Mouse (Mus musculus): Measurements from ENCODE around the gene Cd164l2. TPM values are rescaled to one million over a fixed set of nuclear protein-coding genes. Genes with fewer than 3 reads are reported as not detected.
A peak's percentile ranks its signal among the peaks of the same experiment; 100 is the strongest.

The Cd164l2 gene
- polyA plus RNA-seq, 1 experiment = 10.9 TPM

GRCm38 (mm10) chr4:133250609-133251008 is 38.7 kb downstream of the Cd164l2 start:
- 1% methylated on average over 22 of the region's 22 CpGs for WGBS
- no peaks in the 10 kb centered on the region for H3K27me3 ChIP-seq (ENCODE audit: control insufficient read depth, insufficient read depth, low read length)
- peak; percentile 86 for TF ChIP-seq CTCF (IDR thresholded peaks at IDR 0.05; ENCODE audit: borderline replicate concordance, insufficient read depth, low read depth, low read length)
- TF ChIP-seq POLR2A (IDR thresholded peaks at IDR 0.05; ENCODE audit: borderline replicate concordance, insufficient read depth, low read length) = no peak

GRCm38 (mm10) chr4:133251214-133251613 is 39.3 kb downstream of the Cd164l2 start:
- no peak for TF ChIP-seq POLR2A (IDR thresholded peaks at IDR 0.05; ENCODE audit: borderline replicate concordance, insufficient read depth, low read length)
- no peak for TF ChIP-seq CTCF (IDR thresholded peaks at IDR 0.05; ENCODE audit: borderline replicate concordance, insufficient read depth, low read depth, low read length)
- WGBS = 15% methylated on average over 31 of the region's 31 CpGs
- Histone ChIP-seq H3K4me3 (replicated peaks; ENCODE audit: insufficient read depth, low read depth, low read length) (peak overlapping the region; percentile 36), H3K4me1 (ENCODE audit: control insufficient read depth, insufficient read depth, low read length) (no peaks in the 10 kb centered on the region), H3K27ac (ENCODE audit: insufficient read depth, low read length) (no peak overlapping the region), H3K27me3 (ENCODE audit: control insufficient read depth, insufficient read depth, low read length) (no peaks in the 10 kb centered on the region)
- DNase-seq = peak; percentile 24 to 46

More at GRCm38 (mm10) chr4:133250609-133251008, 38.7 kb downstream of the Cd164l2 start:
- DNase-seq = peak; percentile 86 to 92
- Histone ChIP-seq H3K4me1 (ENCODE audit: control insufficient read depth, insufficient read depth, low read length) (no peaks in the 10 kb centered on the region), H3K27ac (ENCODE audit: insufficient read depth, low read length) (no peak overlapping the region), H3K4me3 (replicated peaks; ENCODE audit: insufficient read depth, low read depth, low read length) (peak overlapping the region; percentile 36)

GRCm38 (mm10) chr4:133252089-133252488 is 40.2 kb downstream of the Cd164l2 start:
- no peaks in the 10 kb centered on the region for H3K27me3 ChIP-seq (ENCODE audit: control insufficient read depth, insufficient read depth, low read length)
- DNase-seq = no peak
- TF ChIP-seq CTCF (IDR thresholded peaks at IDR 0.05; ENCODE audit: borderline replicate concordance, insufficient read depth, low read depth, low read length) (peak; percentile 6; the same call in 1 of the 2 replicates), POLR2A (IDR thresholded peaks at IDR 0.05; ENCODE audit: borderline replicate concordance, insufficient read depth, low read length) (no peak)
- H3K4me3 ChIP-seq (replicated peaks; ENCODE audit: insufficient read depth, low read depth, low read length) = no peak overlapping the region
- no peaks in the 10 kb centered on the region for H3K4me1 ChIP-seq (ENCODE audit: control insufficient read depth, insufficient read depth, low read length)
- H3K27ac ChIP-seq (ENCODE audit: insufficient read depth, low read length) = no peak overlapping the region
- 77% methylated on average over 4 of the region's 4 CpGs for WGBS

GRCm38 (mm10) chr4:133253412-133253811 is 41.5 kb downstream of the Cd164l2 start:
- WGBS = 67% methylated on average over 12 of the region's 12 CpGs

GRCm38 (mm10) chr4:133255392-133255791 is 43.5 kb downstream of the Cd164l2 start:
- no peak for TF ChIP-seq CTCF (IDR thresholded peaks at IDR 0.05; ENCODE audit: borderline replicate concordance, insufficient read depth, low read depth, low read length)
- TF ChIP-seq POLR2A (IDR thresholded peaks at IDR 0.05; ENCODE audit: borderline replicate concordance, insufficient read depth, low read length) = no peak
- WGBS = 67% methylated on average over 6 of the region's 6 CpGs
- Histone ChIP-seq H3K4me3 (replicated peaks; ENCODE audit: insufficient read depth, low read depth, low read length) (no peak overlapping the region), H3K27me3 (ENCODE audit: control insufficient read depth, insufficient read depth, low read length) (no peaks in the 10 kb centered on the region), H3K4me1 (ENCODE audit: control insufficient read depth, insufficient read depth, low read length) (no peaks in the 10 kb centered on the region), H3K27ac (ENCODE audit: insufficient read depth, low read length) (no peak overlapping the region)
- no peak for DNase-seq

More at GRCm38 (mm10) chr4:133253412-133253811, 41.5 kb downstream of the Cd164l2 start:
- H3K27me3 ChIP-seq (ENCODE audit: control insufficient read depth, insufficient read depth, low read length) = no peaks in the 10 kb centered on the region
- no peak for DNase-seq
- no peak overlapping the region for H3K4me3 ChIP-seq (replicated peaks; ENCODE audit: insufficient read depth, low read depth, low read length)
- no peaks in the 10 kb centered on the region for H3K4me1 ChIP-seq (ENCODE audit: control insufficient read depth, insufficient read depth, low read length)
- TF ChIP-seq CTCF (IDR thresholded peaks at IDR 0.05; ENCODE audit: borderline replicate concordance, insufficient read depth, low read depth, low read length) (no peak), POLR2A (IDR thresholded peaks at IDR 0.05; ENCODE audit: borderline replicate concordance, insufficient read depth, low read length) (no peak)
- no peak overlapping the region for H3K27ac ChIP-seq (ENCODE audit: insufficient read depth, low read length)

GRCm38 (mm10) chr4:133256820-133257219 is 44.9 kb downstream of the Cd164l2 start:
- DNase-seq = no peak
- TF ChIP-seq CTCF (IDR thresholded peaks at IDR 0.05; ENCODE audit: borderline replicate concordance, insufficient read depth, low read depth, low read length) (no peak), POLR2A (IDR thresholded peaks at IDR 0.05; ENCODE audit: borderline replicate concordance, insufficient read depth, low read length) (no peak)
- WGBS = 20% methylated on average over 24 of the region's 24 CpGs

GRCm38 (mm10) chr4:133257230-133257629 is 45.3 kb downstream of the Cd164l2 start:
- no peak for TF ChIP-seq CTCF (IDR thresholded peaks at IDR 0.05; ENCODE audit: borderline replicate concordance, insufficient read depth, low read depth, low read length)
- no peak for TF ChIP-seq POLR2A (IDR thresholded peaks at IDR 0.05; ENCODE audit: borderline replicate concordance, insufficient read depth, low read length)
- Histone ChIP-seq H3K27me3 (ENCODE audit: control insufficient read depth, insufficient read depth, low read length) (no peaks in the 10 kb centered on the region), H3K4me3 (replicated peaks; ENCODE audit: insufficient read depth, low read depth, low read length) (no peak overlapping the region), H3K27ac (ENCODE audit: insufficient read depth, low read length) (no peak overlapping the region), H3K4me1 (ENCODE audit: control insufficient read depth, insufficient read depth, low read length) (no peaks in the 10 kb centered on the region)
- no peak for DNase-seq
- WGBS = 43% methylated on average over 12 of the region's 12 CpGs

More at GRCm38 (mm10) chr4:133256820-133257219, 44.9 kb downstream of the Cd164l2 start:
- Histone ChIP-seq H3K4me1 (ENCODE audit: control insufficient read depth, insufficient read depth, low read length) (no peaks in the 10 kb centered on the region), H3K27ac (ENCODE audit: insufficient read depth, low read length) (no peak overlapping the region), H3K27me3 (ENCODE audit: control insufficient read depth, insufficient read depth, low read length) (no peaks in the 10 kb centered on the region), H3K4me3 (replicated peaks; ENCODE audit: insufficient read depth, low read depth, low read length) (no peak overlapping the region)

GRCm38 (mm10) chr4:133257798-133258408 is 46.0 kb downstream of the Cd164l2 start:
- TF ChIP-seq CTCF (IDR thresholded peaks at IDR 0.05; ENCODE audit: borderline replicate concordance, insufficient read depth, low read depth, low read length) (no peak), POLR2A (IDR thresholded peaks at IDR 0.05; ENCODE audit: borderline replicate concordance, insufficient read depth, low read length) (no peak)
- no peak overlapping the region for H3K4me3 ChIP-seq (replicated peaks; ENCODE audit: insufficient read depth, low read depth, low read length)
- no peaks in the 10 kb centered on the region for H3K27me3 ChIP-seq (ENCODE audit: control insufficient read depth, insufficient read depth, low read length)
- 90% methylated on average over 12 of the region's 12 CpGs for WGBS
- H3K27ac ChIP-seq (ENCODE audit: insufficient read depth, low read length) = no peak overlapping the region
- H3K4me1 ChIP-seq (ENCODE audit: control insufficient read depth, insufficient read depth, low read length) = no peaks in the 10 kb centered on the region
- no peak for DNase-seq

All from cerebellum, adult 2 months (tissue).